ENCODE assay signal across 19 mouse cellular contexts in the genomic region with DNA sequence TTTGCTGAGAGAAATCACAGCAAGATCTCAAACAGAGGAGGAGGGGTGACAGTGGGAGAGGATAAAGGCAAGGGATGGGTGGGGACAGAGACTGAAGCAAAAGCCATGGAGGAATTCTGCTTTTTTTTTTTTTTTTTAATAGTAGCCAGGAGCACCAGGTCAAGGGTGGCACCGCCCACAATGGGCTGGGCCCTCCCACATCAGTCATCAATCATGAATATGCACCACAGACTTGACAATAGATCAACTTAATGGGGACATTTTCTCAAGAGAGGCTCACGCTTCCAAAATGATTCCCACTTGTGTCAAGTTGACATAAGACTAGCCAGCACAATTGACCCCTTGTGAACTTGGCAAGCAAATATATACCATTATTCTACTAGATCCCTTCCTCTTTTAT. TPM values are rescaled to one million over a fixed set of nuclear protein-coding genes. Genes with fewer than 3 reads are reported as not detected.
DNase-seq lines count a peak whose midpoint lies in the region; ATAC-seq lines count a peak whose summit lies in the region.
"Had no signal": no experiment of that assay in that cellular context is flagged by ENCODE, and none has a peak within 500 bp of the region (broad histone marks: within the 10 kb centered on the region; RNA-seq: fewer than 3 reads in every experiment).

No protein-coding gene starts in this region.

- peak overlapping the region; percentile 24; the same call in 1 of the 2 replicates for H3K27ac ChIP-seq in kidney, embryonic 14.5 days (ENCODE audit: low read depth, low read length)
- no peak overlapping the region for H3K27ac ChIP-seq in neural tube, embryonic 15.5 days (replicated peaks)
- H3K27ac ChIP-seq: forebrain, embryonic 12.5 days; hindbrain, embryonic 12.5 days; liver, embryonic 14.5 days; midbrain, embryonic 15.5 days had no signal

- no peak for ATAC-seq in kidney, embryonic 14.5 days (ENCODE audit: low FRiP score, low TSS enrichment)
- ATAC-seq in neural tube, embryonic 15.5 days (ENCODE audit: low FRiP score) = no peak
- ATAC-seq: intestine, postnatal 0 days; midbrain, embryonic 15.5 days had no signal

- H3K4me1 ChIP-seq in kidney, embryonic 14.5 days (ENCODE audit: control insufficient read depth, insufficient read depth, low read length) = peaks cover 8% of the 10 kb centered on the region; the same call in 1 of the 2 replicates
- H3K4me1 ChIP-seq in neural tube, embryonic 15.5 days = no peaks in the 10 kb centered on the region
- H3K4me1 ChIP-seq: forebrain, embryonic 12.5 days; hindbrain, embryonic 12.5 days; midbrain, embryonic 15.5 days had no signal

- H3K36me3 ChIP-seq in kidney, embryonic 14.5 days (ENCODE audit: control insufficient read depth, insufficient read depth, low read length) = no peaks in the 10 kb centered on the region
- no peaks in the 10 kb centered on the region for H3K36me3 ChIP-seq in neural tube, embryonic 15.5 days
- H3K36me3 ChIP-seq: forebrain, embryonic 12.5 days; hindbrain, embryonic 12.5 days; limb, embryonic 13.5 days; midbrain, embryonic 15.5 days had no signal

- no peak overlapping the region for H3K4me3 ChIP-seq in kidney, embryonic 14.5 days (ENCODE audit: low read length)
- H3K4me3 ChIP-seq in neural tube, embryonic 15.5 days (replicated peaks) = no peak overlapping the region
- H3K4me3 ChIP-seq: erythroblast, embryonic 14.5 days; forebrain, embryonic 12.5 days; hindbrain, embryonic 12.5 days; limb, embryonic 13.5 days; midbrain, embryonic 15.5 days had no signal

- WGBS in kidney, embryonic 14.5 days = 44% methylated on average over 2 of the region's 2 CpGs
- 49% methylated on average over 2 of the region's 2 CpGs for WGBS in neural tube, embryonic 15.5 days

- no peak for DNase-seq in kidney, adult 11 months
- DNase-seq in neural tube, embryonic 10.5 days (ENCODE audit: extremely low spot score, low spot score) = peak; percentile 27
- peak; percentile 39 for DNase-seq in ZHBTc4 (ENCODE audit: low read depth, low spot score)
- no peak for DNase-seq in liver
- no peak for DNase-seq in cerebellum, adult 8-10 months
- DNase-seq: B cell, adult 2 months; cerebellum, adult 18-20 months; cerebellum, postnatal 25 days; kidney, postnatal 4 days; lung, postnatal 4 days had no signal

- H3K9me3 ChIP-seq in kidney, embryonic 14.5 days (ENCODE audit: control insufficient read depth, low read length) = 0 out of 2 replicates have a peak, but pooled peaks cover 2% of the 10 kb centered on the region
- no peaks in the 10 kb centered on the region for H3K9me3 ChIP-seq in neural tube, embryonic 15.5 days (replicated peaks)
- H3K9me3 ChIP-seq: hindbrain, embryonic 12.5 days; midbrain, embryonic 15.5 days had no signal

- no peaks in the 10 kb centered on the region for H3K27me3 ChIP-seq in kidney, embryonic 14.5 days (ENCODE audit: control insufficient read depth, insufficient read depth, low read length)
- no peaks in the 10 kb centered on the region for H3K27me3 ChIP-seq in neural tube, embryonic 15.5 days (replicated peaks)
- H3K27me3 ChIP-seq: forebrain, embryonic 12.5 days; hindbrain, embryonic 12.5 days; limb, embryonic 13.5 days; midbrain, embryonic 15.5 days had no signal

- no peak overlapping the region for H3K9ac ChIP-seq in kidney, embryonic 14.5 days (ENCODE audit: low read depth, low read length)
- no peak overlapping the region for H3K9ac ChIP-seq in neural tube, embryonic 15.5 days (replicated peaks)
- H3K9ac ChIP-seq: forebrain, embryonic 12.5 days; hindbrain, embryonic 12.5 days; limb, embryonic 13.5 days; liver, embryonic 14.5 days; midbrain, embryonic 15.5 days had no signal

- H3K4me2 ChIP-seq in kidney, embryonic 14.5 days (replicated peaks; ENCODE audit: low read depth, low read length) = no peak overlapping the region
- no peak overlapping the region for H3K4me2 ChIP-seq in neural tube, embryonic 15.5 days
- H3K4me2 ChIP-seq: forebrain, embryonic 12.5 days; hindbrain, embryonic 12.5 days; limb, embryonic 13.5 days; midbrain, embryonic 15.5 days had no signal

RNA-seq across cellular contexts. Expression of a gene that starts 25.1 kb away (rescaled TPM):
- 115 and 145 TPM in 2 replicates for polyA plus RNA-seq in kidney, embryonic 14.5 days (2014; fragmentation: Nextera tagmentation; extraction: Ambion mirVana)
- 79.6 and 84.8 TPM in 2 replicates for polyA plus RNA-seq in neural tube, embryonic 15.5 days (2015; fragmentation: Nextera tagmentation; extraction: Ambion mirVana)

Comparison
In these comparisons a context has a peak if more than half of its experiments do, and no peak if none do; other contexts are left out.
1. DNase-seq: peak in neural tube, embryonic 10.5 days (single experiment) and ZHBTc4 (single experiment); none in kidney, adult 11 months (single experiment), liver (single experiment) and cerebellum, adult 8-10 months (single experiment).